Mouse (Mus musculus): ENCODE data around the gene Defb33. TPM values are rescaled to one million over a fixed set of nuclear protein-coding genes. Genes with fewer than 3 reads are reported as not detected.

Defb33 gene
- not detected in 2 replicates for polyA plus RNA-seq (2015; fragmentation: Nextera tagmentation; extraction: Ambion mirVana)

DNA sequence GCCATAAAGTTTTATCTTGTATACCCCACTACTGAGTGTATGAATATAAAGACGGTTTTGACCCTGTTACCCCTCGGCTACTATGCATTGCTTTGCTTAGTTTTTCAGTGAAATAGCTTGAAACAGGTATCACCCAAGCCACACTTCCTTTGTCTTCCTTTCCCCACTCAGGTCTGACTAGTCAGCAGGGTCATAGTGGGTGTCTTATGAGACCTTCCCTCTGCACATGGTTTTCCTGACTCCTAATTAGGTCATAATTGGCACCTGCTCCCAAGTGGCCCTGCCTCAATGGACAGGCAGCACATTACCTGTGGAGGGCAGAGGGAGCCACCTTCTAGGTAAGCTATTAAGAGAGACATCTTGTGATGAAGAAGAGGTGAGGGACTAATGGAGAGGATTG is at the start of gene Defb33:
TSS of gene Defb33 (plus strand) at position 301 of the 400 bp plus-strand sequence.
- no peaks in the 10 kb centered on the region for H3K27me3 ChIP-seq
- WGBS = 91% methylated on average over 2 of the region's 2 CpGs
- H3K4me1 ChIP-seq = no peaks in the 10 kb centered on the region
- no peaks in the 10 kb centered on the region for H3K36me3 ChIP-seq
- H3K4me2 ChIP-seq (replicated peaks) = no peak within 1 kb of the TSS
- no peak within 1 kb of the TSS for H3K4me3 ChIP-seq
- peaks cover 15% of the 10 kb centered on the region for H3K9me3 ChIP-seq
- no peak for ATAC-seq (replicated peaks)
- no peak within 1 kb of the TSS for H3K27ac ChIP-seq (replicated peaks)
- no peak within 1 kb of the TSS for H3K9ac ChIP-seq (replicated peaks)

DNA sequence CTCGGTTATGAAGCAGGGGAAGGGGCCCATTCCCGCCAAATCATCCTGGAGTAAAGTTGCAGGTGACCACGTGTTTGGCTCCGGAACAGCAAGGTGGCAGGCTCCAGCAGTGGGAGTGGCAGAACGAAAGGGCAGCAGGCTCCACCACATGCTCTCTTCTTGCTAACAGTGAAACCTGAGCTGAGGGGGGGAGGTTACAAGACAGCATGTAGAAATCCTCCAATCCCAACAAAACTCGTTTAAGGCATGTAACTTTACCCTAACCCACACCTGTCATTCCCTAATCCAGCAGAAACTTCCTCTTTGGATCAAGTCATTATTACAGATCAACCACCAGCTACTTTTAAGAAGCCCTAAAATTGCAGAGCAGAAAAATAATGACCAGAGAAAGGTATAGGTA is 17.9 kb upstream of the Defb33 start:
- H3K4me3 ChIP-seq = no peak overlapping the region
- H3K4me2 ChIP-seq (replicated peaks) = no peak overlapping the region
- 53% methylated on average over 6 of the region's 6 CpGs for WGBS
- ATAC-seq (replicated peaks) = no peak
- no peaks in the 10 kb centered on the region for H3K27me3 ChIP-seq
- no peaks in the 10 kb centered on the region for H3K4me1 ChIP-seq
- H3K9me3 ChIP-seq = peaks cover 17% of the 10 kb centered on the region
- no peak overlapping the region for H3K9ac ChIP-seq (replicated peaks)
- no peak overlapping the region for H3K27ac ChIP-seq (replicated peaks)
- H3K36me3 ChIP-seq = no peaks in the 10 kb centered on the region

DNA sequence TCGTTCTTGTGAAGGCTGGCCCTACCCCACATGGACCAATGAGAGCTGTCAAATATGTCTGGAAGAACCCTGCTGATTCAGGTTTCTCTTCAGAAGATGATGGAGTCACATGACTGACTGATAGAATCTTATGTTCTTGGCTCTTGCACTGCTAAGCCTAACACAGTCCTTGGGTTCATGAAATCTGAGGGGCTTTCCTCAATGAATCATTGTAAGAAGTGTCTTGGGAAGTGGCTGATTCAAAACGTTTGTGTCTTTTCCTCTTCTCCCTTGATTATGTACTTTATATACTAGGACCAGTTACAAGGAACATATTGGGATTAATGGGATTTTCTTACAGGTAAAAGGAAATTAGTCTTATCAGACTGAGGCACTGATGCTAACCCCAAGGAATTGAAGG is 10.1 kb downstream of the Defb33 start, which contains the start of gene Gm15056:
TSS of gene Gm15056 (minus strand) at position 101 of the 400 bp plus-strand sequence.
- no peaks in the 10 kb centered on the region for H3K36me3 ChIP-seq
- H3K4me3 ChIP-seq = no peak within 1 kb of the TSS
- 51% methylated on average over 2 of the region's 2 CpGs for WGBS
- no peak within 1 kb of the TSS for H3K27ac ChIP-seq (replicated peaks)
- ATAC-seq (replicated peaks) = no peak
- no peak within 1 kb of the TSS for H3K4me2 ChIP-seq (replicated peaks)
- H3K27me3 ChIP-seq = no peaks in the 10 kb centered on the region
- H3K4me1 ChIP-seq = no peaks in the 10 kb centered on the region
- peaks cover 9% of the 10 kb centered on the region; the same call in 1 of the 2 replicates for H3K9me3 ChIP-seq
- no peak within 1 kb of the TSS for H3K9ac ChIP-seq (replicated peaks)

DNA sequence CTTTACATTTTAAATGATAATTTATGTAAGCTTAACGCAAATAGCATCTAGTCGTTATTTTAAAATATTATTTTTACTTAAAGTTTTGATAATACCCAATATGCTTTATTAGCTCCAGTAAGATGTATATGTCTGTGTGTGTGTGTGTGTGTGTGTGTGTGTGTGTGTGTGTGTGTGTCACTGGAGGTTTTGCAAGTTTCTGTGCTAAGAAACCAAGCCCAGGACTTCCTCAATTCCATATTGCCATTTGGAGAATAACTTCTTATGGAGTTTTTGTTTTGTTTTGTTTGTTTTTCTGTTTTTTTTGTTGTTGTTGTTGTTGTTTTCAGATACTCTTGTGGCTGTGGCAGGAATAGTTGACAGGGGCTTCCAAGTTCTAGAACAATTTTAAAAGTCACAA is 14.7 kb downstream of the Defb33 start:
- H3K9me3 ChIP-seq = peaks cover 9% of the 10 kb centered on the region; the same call in 1 of the 2 replicates
- no peak overlapping the region for H3K4me3 ChIP-seq
- H3K9ac ChIP-seq (replicated peaks) = no peak overlapping the region
- no peak for ATAC-seq (replicated peaks)
- no peaks in the 10 kb centered on the region for H3K4me1 ChIP-seq
- H3K36me3 ChIP-seq = no peaks in the 10 kb centered on the region
- no peak overlapping the region for H3K4me2 ChIP-seq (replicated peaks)
- no peaks in the 10 kb centered on the region for H3K27me3 ChIP-seq
- H3K27ac ChIP-seq (replicated peaks) = no peak overlapping the region
- 91% methylated on average over 2 of the region's 2 CpGs for WGBS

DNA sequence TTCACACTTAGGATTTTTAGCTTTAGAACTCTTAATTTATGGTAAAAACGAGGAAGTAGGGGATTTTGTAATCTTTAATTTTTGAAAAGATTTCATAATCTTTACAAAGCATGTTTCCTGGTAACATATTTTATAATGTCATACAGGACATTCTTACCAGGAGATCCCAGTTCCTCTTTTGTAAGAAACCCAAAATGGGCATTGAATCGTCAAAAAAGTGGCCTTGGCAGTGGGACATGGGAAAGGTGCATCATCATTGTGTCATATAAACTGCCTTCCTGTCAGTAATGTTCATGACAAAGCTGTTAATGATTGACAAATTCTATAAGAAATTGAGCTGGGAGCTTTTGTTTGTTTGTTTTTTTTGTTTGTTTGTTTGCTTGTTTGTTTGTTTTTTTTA is 15.8 kb downstream of the Defb33 start:
- Histone ChIP-seq H3K4me1 (no peaks in the 10 kb centered on the region), H3K4me3 (no peak overlapping the region), H3K9ac (replicated peaks) (no peak overlapping the region), H3K27ac (replicated peaks) (no peak overlapping the region), H3K4me2 (replicated peaks) (no peak overlapping the region), H3K36me3 (no peaks in the 10 kb centered on the region), H3K27me3 (no peaks in the 10 kb centered on the region), H3K9me3 (peaks cover 9% of the 10 kb centered on the region; the same call in 1 of the 2 replicates)
- no peak for ATAC-seq (replicated peaks)
- WGBS = 62% methylated on average over 2 of the region's 2 CpGs

DNA sequence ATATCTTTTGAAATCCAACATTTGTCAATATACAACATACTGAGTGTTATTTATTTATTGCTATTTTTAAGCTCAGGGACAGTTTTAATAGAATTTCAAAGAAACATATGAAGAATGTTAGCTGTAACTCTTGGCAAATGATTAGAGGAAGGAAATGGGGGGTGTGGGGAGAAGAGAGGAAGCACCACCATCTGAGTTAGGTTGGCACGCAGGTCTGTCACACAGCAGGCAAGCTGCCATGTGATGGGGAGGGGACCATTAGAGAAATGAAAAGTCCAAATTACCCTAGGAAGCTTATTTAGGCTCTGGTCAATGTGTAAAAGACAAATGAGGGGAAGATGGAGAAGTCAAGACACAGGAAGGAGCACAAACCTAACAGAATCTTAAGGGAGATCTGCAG is 19.8 kb downstream of the Defb33 start:
- H3K9ac ChIP-seq (replicated peaks) = no peak overlapping the region
- peaks cover 6% of the 10 kb centered on the region; the same call in 1 of the 2 replicates for H3K9me3 ChIP-seq
- H3K4me1 ChIP-seq = no peaks in the 10 kb centered on the region
- H3K27ac ChIP-seq (replicated peaks) = no peak overlapping the region
- no peaks in the 10 kb centered on the region for H3K27me3 ChIP-seq
- H3K4me3 ChIP-seq = no peak overlapping the region
- WGBS = 86% methylated on average over 1 of the region's 1 CpGs
- H3K4me2 ChIP-seq (replicated peaks) = no peak overlapping the region
- no peaks in the 10 kb centered on the region for H3K36me3 ChIP-seq
- ATAC-seq (replicated peaks) = no peak

DNA sequence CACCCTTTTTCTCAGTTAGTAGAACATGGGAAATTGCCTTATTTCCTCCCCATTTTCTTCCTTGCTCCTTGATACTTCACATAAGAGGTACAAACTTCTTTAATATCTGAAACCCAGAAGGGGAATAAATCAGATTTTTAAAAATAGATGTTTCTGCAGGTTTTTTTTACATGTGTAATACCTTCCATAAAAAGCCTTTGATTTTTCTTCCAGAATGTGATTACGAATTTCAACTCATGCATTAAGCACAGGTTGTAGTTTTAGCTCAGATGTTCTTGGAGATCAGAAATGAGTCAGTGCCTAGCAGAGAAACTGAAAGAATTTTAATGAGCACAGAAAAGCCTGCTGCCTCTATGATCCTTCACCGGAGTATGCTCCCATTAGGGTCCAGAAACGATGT is 29.5 kb downstream of the Defb33 start, which contains the start of gene Gm6040:
TSS of gene Gm6040 (minus strand) at position 101 of the 400 bp plus-strand sequence.
- no peak within 1 kb of the TSS for H3K9ac ChIP-seq (replicated peaks)
- no peak within 1 kb of the TSS for H3K4me3 ChIP-seq
- no peaks in the 10 kb centered on the region for H3K4me1 ChIP-seq
- H3K27me3 ChIP-seq = no peaks in the 10 kb centered on the region
- H3K4me2 ChIP-seq (replicated peaks) = no peak within 1 kb of the TSS
- ATAC-seq (replicated peaks) = no peak
- H3K9me3 ChIP-seq = 0 out of 2 replicates have a peak, but pooled peaks cover 6% of the 10 kb centered on the region
- no peaks in the 10 kb centered on the region for H3K36me3 ChIP-seq
- H3K27ac ChIP-seq (replicated peaks) = no peak within 1 kb of the TSS
- 79% methylated on average over 3 of the region's 3 CpGs for WGBS

DNA sequence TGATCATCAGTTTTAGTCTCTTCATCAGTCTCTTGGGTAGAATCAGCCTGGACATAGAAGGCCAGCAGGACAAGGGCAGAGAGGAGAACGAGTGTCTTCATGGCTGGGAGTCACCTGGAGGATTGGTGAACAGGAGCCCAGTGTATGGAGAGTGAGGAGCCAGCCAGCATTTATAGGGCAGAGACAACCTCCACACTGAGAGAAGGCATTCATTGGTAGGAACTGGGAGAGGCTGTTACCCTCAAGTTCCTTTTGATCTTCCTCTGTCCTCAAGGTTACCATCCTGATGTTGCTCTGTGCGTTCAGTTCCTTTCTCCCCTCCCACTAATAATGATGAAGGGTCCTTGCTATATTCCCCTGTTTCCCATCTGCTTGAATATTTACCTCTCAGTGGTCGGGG is 52.1 kb downstream of the Defb33 start, which contains the start of gene AY761185:
TSS of gene AY761185 (minus strand) at position 101 of the 400 bp plus-strand sequence.
- 78% methylated on average over 3 of the region's 3 CpGs for WGBS
- H3K36me3 ChIP-seq = no peaks in the 10 kb centered on the region
- peaks cover 9% of the 10 kb centered on the region for H3K9me3 ChIP-seq
- no peaks in the 10 kb centered on the region for H3K27me3 ChIP-seq
- H3K9ac ChIP-seq (replicated peaks) = no peak within 1 kb of the TSS
- no peak within 1 kb of the TSS for H3K27ac ChIP-seq (replicated peaks)
- H3K4me1 ChIP-seq = no peaks in the 10 kb centered on the region
- H3K4me2 ChIP-seq (replicated peaks) = no peak within 1 kb of the TSS
- no peak within 1 kb of the TSS for H3K4me3 ChIP-seq
- no peak for ATAC-seq (replicated peaks)

Other genes with a start within 250 kb of the Defb33 start
- not detected in 2 replicates for gene Gm15056, start 10.0 kb downstream of the Defb33 start, polyA plus RNA-seq (2015; fragmentation: Nextera tagmentation; extraction: Ambion mirVana)
- not detected in 2 replicates for gene Gm6040, start 29.4 kb downstream of the Defb33 start, polyA plus RNA-seq (2015; fragmentation: Nextera tagmentation; extraction: Ambion mirVana)
- not detected in 2 replicates for gene AY761185, start 52.0 kb downstream of the Defb33 start, polyA plus RNA-seq (2015; fragmentation: Nextera tagmentation; extraction: Ambion mirVana)
- not detected in 2 replicates for gene Defa21, start 132.9 kb downstream of the Defb33 start, polyA plus RNA-seq (2015; fragmentation: Nextera tagmentation; extraction: Ambion mirVana)
- not detected in 2 replicates for gene Defa23, start 162.4 kb downstream of the Defb33 start, polyA plus RNA-seq (2015; fragmentation: Nextera tagmentation; extraction: Ambion mirVana)
- gene Defa35, start 172.4 kb downstream of the Defb33 start, polyA plus RNA-seq (2015; fragmentation: Nextera tagmentation; extraction: Ambion mirVana) = not detected in 2 replicates
- not detected in 2 replicates for gene Defa25, start 191.8 kb downstream of the Defb33 start, polyA plus RNA-seq (2015; fragmentation: Nextera tagmentation; extraction: Ambion mirVana)
- gene Gm14851, start 203.4 kb downstream of the Defb33 start, polyA plus RNA-seq (2015; fragmentation: Nextera tagmentation; extraction: Ambion mirVana) = not detected in 2 replicates
- gene Defa30, start 242.0 kb downstream of the Defb33 start, polyA plus RNA-seq (2015; fragmentation: Nextera tagmentation; extraction: Ambion mirVana) = not detected in 2 replicates